Mouse (Mus musculus): ENCODE measurements at regions not wholly inside any gene's neighbourhood (a gene's known extent, or its start where the extent isn't known, plus 50 kb on each side); places are given as distances from the start of the nearest gene placed in this dataset.

DNA sequence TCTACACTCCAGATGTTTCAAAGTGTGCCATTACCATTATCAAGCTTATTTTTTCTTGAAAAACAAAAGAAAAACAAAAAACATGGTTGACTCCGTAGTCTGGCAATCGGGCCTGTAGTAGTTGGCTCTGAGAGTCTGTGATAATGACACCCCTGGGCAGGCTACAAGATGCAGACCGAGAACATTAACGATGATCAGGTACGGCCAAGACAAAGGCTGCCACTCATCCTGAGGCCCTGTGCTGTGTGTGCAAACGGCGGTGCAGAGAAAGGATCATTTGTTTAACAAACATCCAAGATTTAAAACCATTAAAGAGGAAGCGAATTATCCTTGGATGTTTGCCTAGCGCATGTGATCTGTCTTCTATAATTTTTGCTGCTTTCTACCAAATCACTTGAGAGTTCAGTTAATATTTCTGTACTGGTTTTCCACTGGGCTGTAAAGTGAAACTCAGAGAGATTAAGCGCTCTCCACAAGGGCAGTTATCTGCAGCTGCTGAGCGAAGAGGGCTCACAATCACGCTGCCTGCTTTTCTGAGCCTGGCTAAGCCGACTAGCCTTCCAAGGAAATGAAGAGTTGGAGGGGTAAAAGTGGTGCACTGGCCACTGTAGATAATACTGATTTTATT lies 257.0 kb downstream of the Adgrl2 start:
- Histone ChIP-seq H3K27me3 (ENCODE audit: control insufficient read depth, insufficient read depth, low read length, poor library complexity, severe bottlenecking) (no peaks in the 10 kb centered on the region), H3K9me3 (replicated peaks; ENCODE audit: control insufficient read depth, insufficient read depth, low read length, poor library complexity, severe bottlenecking) (no peaks in the 10 kb centered on the region), H3K9ac (ENCODE audit: low read depth, poor library complexity, severe bottlenecking) (no peak overlapping the region), H3K4me3 (ENCODE audit: low read depth, low read length) (no peak overlapping the region), H3K36me3 (ENCODE audit: control insufficient read depth, insufficient read depth, low read length, poor library complexity, severe bottlenecking) (no peaks in the 10 kb centered on the region), H3K4me1 (ENCODE audit: control insufficient read depth, insufficient read depth, low read length) (no peaks in the 10 kb centered on the region), H3K27ac (ENCODE audit: insufficient read depth, low read length) (no peak overlapping the region)
- no peak for TF ChIP-seq CTCF (IDR thresholded peaks at IDR 0.05; ENCODE audit: low read depth, low read length)
- TF ChIP-seq POLR2A (IDR thresholded peaks at IDR 0.05; ENCODE audit: insufficient read depth, low read length), result no peak
- no peak for TF ChIP-seq EP300 (IDR thresholded peaks at IDR 0.05; ENCODE audit: insufficient read depth, low read depth, low read length)

DNA sequence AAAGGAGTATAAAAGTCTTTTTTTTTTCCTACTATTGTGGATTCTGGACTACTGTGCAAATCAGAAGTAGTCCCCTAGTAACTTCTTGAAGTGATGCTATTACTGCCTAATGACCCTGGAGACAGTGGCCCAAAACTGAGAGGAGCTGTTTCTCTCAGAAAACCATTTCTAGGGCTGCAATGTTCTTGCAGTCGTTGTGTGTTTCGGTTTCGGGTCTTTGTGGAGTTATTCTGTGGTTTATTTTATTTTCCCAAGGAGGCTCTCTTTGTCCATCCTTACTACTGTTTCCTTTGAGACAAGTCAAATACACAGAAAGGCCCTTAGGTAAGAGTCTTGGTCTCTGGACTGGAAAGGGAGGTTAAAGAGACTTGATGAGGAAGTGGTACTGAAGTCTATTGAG lies 258.9 kb downstream of the Adgrl2 start:
- Histone ChIP-seq H3K27ac (ENCODE audit: insufficient read depth, low read length) (no peak overlapping the region), H3K9me3 (replicated peaks; ENCODE audit: control insufficient read depth, insufficient read depth, low read length, poor library complexity, severe bottlenecking) (no peaks in the 10 kb centered on the region), H3K4me1 (ENCODE audit: control insufficient read depth, insufficient read depth, low read length) (no peaks in the 10 kb centered on the region), H3K36me3 (ENCODE audit: control insufficient read depth, insufficient read depth, low read length, poor library complexity, severe bottlenecking) (no peaks in the 10 kb centered on the region), H3K4me3 (ENCODE audit: low read depth, low read length) (no peak overlapping the region), H3K27me3 (ENCODE audit: control insufficient read depth, insufficient read depth, low read length, poor library complexity, severe bottlenecking) (no peaks in the 10 kb centered on the region), H3K9ac (ENCODE audit: low read depth, poor library complexity, severe bottlenecking) (no peak overlapping the region)
- TF ChIP-seq CTCF (IDR thresholded peaks at IDR 0.05; ENCODE audit: low read depth, low read length) (no peak), EP300 (IDR thresholded peaks at IDR 0.05; ENCODE audit: insufficient read depth, low read depth, low read length) (no peak), POLR2A (IDR thresholded peaks at IDR 0.05; ENCODE audit: insufficient read depth, low read length) (no peak)

DNA sequence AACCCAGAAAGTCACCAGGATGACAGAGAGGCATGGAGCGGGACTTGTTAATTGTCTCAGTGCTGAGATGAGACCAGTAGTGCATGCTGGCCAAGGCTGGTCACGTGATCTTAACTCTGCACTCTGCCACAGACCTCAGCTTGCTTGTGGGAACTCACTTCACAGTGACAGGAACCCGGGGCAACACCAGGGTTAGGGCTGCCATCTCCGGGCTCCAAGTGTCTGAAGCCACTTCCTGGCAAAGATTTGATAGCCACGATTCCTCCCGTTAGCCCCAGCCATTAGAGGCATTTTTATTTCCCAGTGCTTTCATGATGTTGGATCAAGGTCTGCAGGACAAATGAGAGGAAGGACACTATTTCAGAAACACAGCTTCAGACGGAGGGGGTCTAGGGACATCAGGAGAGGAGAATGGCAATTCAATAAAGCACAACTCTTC lies 261.1 kb downstream of the Adgrl2 start:
- H3K4me1 ChIP-seq (ENCODE audit: control insufficient read depth, insufficient read depth, low read length), result no peaks in the 10 kb centered on the region
- no peaks in the 10 kb centered on the region for H3K36me3 ChIP-seq (ENCODE audit: control insufficient read depth, insufficient read depth, low read length, poor library complexity, severe bottlenecking)
- H3K4me3 ChIP-seq (ENCODE audit: low read depth, low read length), result no peak overlapping the region
- no peaks in the 10 kb centered on the region for H3K27me3 ChIP-seq (ENCODE audit: control insufficient read depth, insufficient read depth, low read length, poor library complexity, severe bottlenecking)
- H3K27ac ChIP-seq (ENCODE audit: insufficient read depth, low read length), result no peak overlapping the region
- TF ChIP-seq EP300 (IDR thresholded peaks at IDR 0.05; ENCODE audit: insufficient read depth, low read depth, low read length) (no peak), POLR2A (IDR thresholded peaks at IDR 0.05; ENCODE audit: insufficient read depth, low read length) (no peak), CTCF (IDR thresholded peaks at IDR 0.05; ENCODE audit: low read depth, low read length) (no peak)
- no peaks in the 10 kb centered on the region for H3K9me3 ChIP-seq (replicated peaks; ENCODE audit: control insufficient read depth, insufficient read depth, low read length, poor library complexity, severe bottlenecking)
- no peak overlapping the region for H3K9ac ChIP-seq (ENCODE audit: low read depth, poor library complexity, severe bottlenecking)

DNA sequence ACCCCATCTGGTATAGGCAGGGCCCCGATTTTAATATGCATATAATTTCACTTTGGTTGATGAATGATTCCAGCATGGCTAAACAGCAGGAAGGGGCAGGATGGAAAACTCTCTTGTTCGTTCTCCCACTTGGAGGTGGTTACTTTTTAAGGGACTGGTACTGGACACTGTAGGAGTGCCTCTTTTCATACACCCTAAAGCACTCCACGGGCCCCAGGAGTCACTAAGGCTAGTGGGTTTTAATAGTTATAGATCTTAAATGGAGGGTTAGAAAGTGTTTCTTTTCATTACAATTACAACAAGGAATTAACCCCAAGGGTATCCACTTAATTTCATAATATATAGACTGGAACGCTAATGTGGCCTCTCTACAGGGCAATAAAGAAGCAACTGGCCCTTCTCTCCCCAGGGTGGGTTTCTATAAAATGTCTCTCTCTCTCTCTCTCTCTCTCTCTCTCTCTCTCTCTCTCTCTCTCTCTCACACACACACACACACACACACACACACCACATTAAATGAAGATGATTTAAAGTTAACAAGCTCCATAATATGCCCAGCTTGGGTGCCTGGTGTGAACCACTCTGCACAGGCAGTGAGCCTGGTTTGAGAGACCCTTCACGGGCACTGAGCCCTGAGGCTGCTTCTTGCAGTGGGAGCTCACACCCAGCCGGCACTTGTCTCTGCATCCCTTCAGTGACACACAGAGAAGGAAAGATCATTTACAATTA lies 261.7 kb downstream of the Adgrl2 start:
- H3K27ac ChIP-seq (ENCODE audit: insufficient read depth, low read length), result no peak overlapping the region
- H3K9me3 ChIP-seq (replicated peaks; ENCODE audit: control insufficient read depth, insufficient read depth, low read length, poor library complexity, severe bottlenecking), result no peaks in the 10 kb centered on the region
- no peaks in the 10 kb centered on the region for H3K27me3 ChIP-seq (ENCODE audit: control insufficient read depth, insufficient read depth, low read length, poor library complexity, severe bottlenecking)
- H3K9ac ChIP-seq (ENCODE audit: low read depth, poor library complexity, severe bottlenecking), result no peak overlapping the region
- no peaks in the 10 kb centered on the region for H3K4me1 ChIP-seq (ENCODE audit: control insufficient read depth, insufficient read depth, low read length)
- H3K4me3 ChIP-seq (ENCODE audit: low read depth, low read length), result no peak overlapping the region
- TF ChIP-seq EP300 (IDR thresholded peaks at IDR 0.05; ENCODE audit: insufficient read depth, low read depth, low read length) (no peak), POLR2A (IDR thresholded peaks at IDR 0.05; ENCODE audit: insufficient read depth, low read length) (no peak), CTCF (IDR thresholded peaks at IDR 0.05; ENCODE audit: low read depth, low read length) (no peak)
- no peaks in the 10 kb centered on the region for H3K36me3 ChIP-seq (ENCODE audit: control insufficient read depth, insufficient read depth, low read length, poor library complexity, severe bottlenecking)

DNA sequence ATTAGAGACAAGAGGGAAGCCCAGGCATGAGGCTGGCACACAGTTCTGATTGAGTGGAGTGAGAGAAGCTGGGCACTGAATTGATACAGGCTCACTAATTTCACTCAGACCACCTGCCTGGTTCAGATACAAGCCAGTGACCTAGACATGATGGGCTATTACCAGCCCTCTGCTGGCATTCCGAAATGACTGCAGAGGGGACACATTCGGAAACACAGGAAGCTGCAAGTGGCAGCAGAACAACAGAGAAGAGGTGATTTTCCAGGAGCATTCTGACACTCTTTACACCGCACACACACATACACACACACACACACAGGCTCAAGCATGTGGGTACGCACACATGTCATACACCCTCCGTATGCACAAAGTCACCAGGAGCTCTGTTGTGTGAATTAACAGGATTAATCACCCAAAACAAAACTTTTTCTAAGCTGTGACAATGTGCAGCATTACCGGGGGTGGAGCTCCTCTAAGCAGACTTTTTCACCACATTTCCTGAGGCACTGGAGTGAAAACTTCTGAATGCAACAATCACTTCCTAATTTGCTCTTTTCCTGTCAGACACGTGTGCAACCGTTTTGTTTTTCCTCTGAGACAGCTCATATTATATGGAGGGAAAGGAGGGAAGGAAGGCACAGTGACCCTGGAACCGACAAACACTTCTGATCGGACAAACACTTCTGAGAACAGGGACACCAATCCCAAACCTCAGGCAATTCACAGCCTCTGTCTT lies 263.6 kb downstream of the Adgrl2 start:
- TF ChIP-seq CTCF (IDR thresholded peaks at IDR 0.05; ENCODE audit: low read depth, low read length) (no peak), EP300 (IDR thresholded peaks at IDR 0.05; ENCODE audit: insufficient read depth, low read depth, low read length) (no peak), POLR2A (IDR thresholded peaks at IDR 0.05; ENCODE audit: insufficient read depth, low read length) (no peak)
- no peaks in the 10 kb centered on the region for H3K9me3 ChIP-seq (replicated peaks; ENCODE audit: control insufficient read depth, insufficient read depth, low read length, poor library complexity, severe bottlenecking)
- H3K36me3 ChIP-seq (ENCODE audit: control insufficient read depth, insufficient read depth, low read length, poor library complexity, severe bottlenecking), result no peaks in the 10 kb centered on the region
- no peak overlapping the region for H3K27ac ChIP-seq (ENCODE audit: insufficient read depth, low read length)
- H3K4me1 ChIP-seq (ENCODE audit: control insufficient read depth, insufficient read depth, low read length), result no peaks in the 10 kb centered on the region
- no peaks in the 10 kb centered on the region for H3K27me3 ChIP-seq (ENCODE audit: control insufficient read depth, insufficient read depth, low read length, poor library complexity, severe bottlenecking)
- no peak overlapping the region for H3K9ac ChIP-seq (ENCODE audit: low read depth, poor library complexity, severe bottlenecking)
- H3K4me3 ChIP-seq (ENCODE audit: low read depth, low read length), result no peak overlapping the region

All from ES-Bruce4 (cell line).